Mouse (Mus musculus): Measurements from ENCODE around the gene Dock9. TPM values are rescaled to one million over a fixed set of nuclear protein-coding genes. Genes with fewer than 3 reads are reported as not detected.

Dock9 gene
- polyA plus RNA-seq, 1 experiment from 2014 or later = 4.1 TPM

DNA sequence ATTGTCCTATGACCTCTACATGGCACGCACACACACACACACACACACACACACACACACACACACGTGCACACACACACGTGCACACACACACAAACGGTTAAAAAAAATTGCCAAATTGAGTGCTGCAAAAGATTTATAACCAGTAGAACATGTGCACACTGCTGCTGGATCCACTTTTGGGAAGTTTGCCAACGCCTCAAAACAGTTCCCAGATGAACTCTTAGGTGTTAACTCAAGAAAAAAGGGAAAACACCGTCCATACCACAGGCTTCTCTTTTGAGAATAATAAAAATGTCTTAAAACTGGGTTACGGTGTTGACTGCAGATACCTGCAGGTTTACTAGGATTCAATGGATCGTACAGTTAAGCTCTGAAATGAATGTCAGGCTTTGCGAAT, 48.0 kb downstream of the Dock9 start:
- 92% methylated on average over 9 of the region's 9 CpGs for WGBS
- Histone ChIP-seq H3K27me3 (replicated peaks; ENCODE audit: low read depth, poor library complexity, severe bottlenecking) (no peaks in the 10 kb centered on the region), H3K4me1 (no peaks in the 10 kb centered on the region; the same call in 1 of the 2 replicates), H3K9me3 (no peaks in the 10 kb centered on the region), H3K36me3 (replicated peaks) (no peaks in the 10 kb centered on the region), H3K4me3 (no peak overlapping the region), H3K27ac (replicated peaks) (no peak overlapping the region)
- DNase-seq (ENCODE audit: low spot score) = no peak

DNA sequence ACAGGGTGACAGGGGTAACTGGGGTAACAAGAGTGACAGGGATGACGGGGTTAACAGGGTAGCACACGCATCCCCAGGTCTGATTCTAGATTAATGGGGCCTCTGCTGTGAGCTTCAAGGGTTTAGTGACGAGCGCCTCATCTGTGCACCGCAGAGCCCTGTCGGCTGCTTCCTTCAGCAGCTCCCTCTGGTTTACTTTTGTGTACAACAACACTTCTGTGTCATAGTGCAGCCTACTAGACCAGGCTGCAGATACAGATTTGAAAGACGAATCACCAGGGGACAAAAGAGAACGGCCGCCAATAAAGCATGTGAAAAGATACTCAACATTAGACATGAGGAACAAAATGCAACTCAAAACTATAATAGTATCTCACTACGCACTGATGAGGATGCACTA, 48.6 kb downstream of the Dock9 start:
- 88% methylated on average over 10 of the region's 10 CpGs for WGBS
- no peak overlapping the region for H3K4me3 ChIP-seq

DNA sequence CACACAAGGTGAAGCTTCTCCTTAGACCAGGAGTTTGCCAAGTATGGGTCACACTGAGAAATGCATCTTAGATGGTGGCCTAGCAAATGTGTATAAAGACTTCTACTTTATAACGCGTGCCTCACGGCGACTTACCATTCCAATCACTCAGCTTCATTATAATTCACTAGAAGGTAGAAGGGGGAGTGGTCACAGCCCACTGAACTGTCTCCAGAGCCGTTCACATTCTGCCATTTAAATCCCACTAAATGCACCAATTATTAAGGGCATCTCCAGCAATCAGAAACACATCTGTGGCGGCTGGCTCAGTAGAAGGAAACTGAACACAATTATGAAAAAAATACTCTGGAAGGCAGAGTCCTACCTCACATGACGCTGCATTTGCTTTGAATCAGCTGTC, 50.3 kb downstream of the Dock9 start:
- H3K4me1 ChIP-seq = peaks cover 6% of the 10 kb centered on the region
- H3K4me3 ChIP-seq = no peak overlapping the region
- 88% methylated on average over 7 of the region's 7 CpGs for WGBS
- no peak overlapping the region for H3K27ac ChIP-seq (replicated peaks)
- no peak for DNase-seq (ENCODE audit: low spot score)
- H3K9me3 ChIP-seq = no peaks in the 10 kb centered on the region
- H3K27me3 ChIP-seq (replicated peaks; ENCODE audit: low read depth, poor library complexity, severe bottlenecking) = no peaks in the 10 kb centered on the region
- no peaks in the 10 kb centered on the region for H3K36me3 ChIP-seq (replicated peaks)

More for the DNA sequence above, 48.6 kb downstream of the Dock9 start:
- peaks cover under 1% of the 10 kb centered on the region for H3K4me1 ChIP-seq
- DNase-seq (ENCODE audit: low spot score) = no peak
- H3K9me3 ChIP-seq = no peaks in the 10 kb centered on the region
- H3K36me3 ChIP-seq (replicated peaks) = no peaks in the 10 kb centered on the region
- no peak overlapping the region for H3K27ac ChIP-seq (replicated peaks)
- no peaks in the 10 kb centered on the region for H3K27me3 ChIP-seq (replicated peaks; ENCODE audit: low read depth, poor library complexity, severe bottlenecking)

DNA sequence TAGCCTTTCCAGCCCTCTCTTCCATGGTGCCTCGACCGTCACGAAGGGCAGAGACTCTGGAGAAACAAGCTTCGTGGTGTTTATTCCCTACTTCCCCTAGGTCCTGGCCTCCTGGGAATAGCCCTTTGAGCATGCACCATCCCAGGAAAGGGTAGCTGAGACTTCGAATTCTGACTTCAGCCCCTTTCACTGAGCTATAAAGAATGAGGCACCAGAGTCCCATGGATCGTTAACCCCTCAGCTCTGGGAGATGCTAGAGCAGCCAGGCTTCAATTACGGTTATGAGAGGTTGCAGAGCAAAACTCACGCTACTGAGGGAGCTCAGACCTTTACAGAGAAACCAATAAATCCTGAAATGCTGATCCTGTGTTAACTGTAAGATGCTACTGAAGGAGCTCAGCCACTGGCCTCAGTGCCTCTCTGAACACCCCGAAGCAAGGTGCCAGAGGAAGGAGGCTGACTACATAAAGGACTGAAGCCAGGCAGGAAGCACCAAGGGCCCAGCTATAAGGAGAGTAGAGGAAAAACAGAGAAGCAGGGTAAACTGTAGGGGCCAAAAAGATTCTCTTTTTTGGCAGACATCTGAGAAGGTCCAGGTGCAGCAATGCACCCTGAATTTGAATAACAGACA, 53.7 kb downstream of the Dock9 start:
- no peak overlapping the region for H3K27ac ChIP-seq (replicated peaks)
- no peaks in the 10 kb centered on the region for H3K27me3 ChIP-seq (replicated peaks; ENCODE audit: low read depth, poor library complexity, severe bottlenecking)
- no peak for DNase-seq (ENCODE audit: low spot score)
- peaks cover 6% of the 10 kb centered on the region; the same call in 1 of the 2 replicates for H3K4me1 ChIP-seq
- H3K36me3 ChIP-seq (replicated peaks) = no peaks in the 10 kb centered on the region
- WGBS = 73% methylated on average over 9 of the region's 9 CpGs
- H3K9me3 ChIP-seq = no peaks in the 10 kb centered on the region
- no peak overlapping the region for H3K4me3 ChIP-seq

DNA sequence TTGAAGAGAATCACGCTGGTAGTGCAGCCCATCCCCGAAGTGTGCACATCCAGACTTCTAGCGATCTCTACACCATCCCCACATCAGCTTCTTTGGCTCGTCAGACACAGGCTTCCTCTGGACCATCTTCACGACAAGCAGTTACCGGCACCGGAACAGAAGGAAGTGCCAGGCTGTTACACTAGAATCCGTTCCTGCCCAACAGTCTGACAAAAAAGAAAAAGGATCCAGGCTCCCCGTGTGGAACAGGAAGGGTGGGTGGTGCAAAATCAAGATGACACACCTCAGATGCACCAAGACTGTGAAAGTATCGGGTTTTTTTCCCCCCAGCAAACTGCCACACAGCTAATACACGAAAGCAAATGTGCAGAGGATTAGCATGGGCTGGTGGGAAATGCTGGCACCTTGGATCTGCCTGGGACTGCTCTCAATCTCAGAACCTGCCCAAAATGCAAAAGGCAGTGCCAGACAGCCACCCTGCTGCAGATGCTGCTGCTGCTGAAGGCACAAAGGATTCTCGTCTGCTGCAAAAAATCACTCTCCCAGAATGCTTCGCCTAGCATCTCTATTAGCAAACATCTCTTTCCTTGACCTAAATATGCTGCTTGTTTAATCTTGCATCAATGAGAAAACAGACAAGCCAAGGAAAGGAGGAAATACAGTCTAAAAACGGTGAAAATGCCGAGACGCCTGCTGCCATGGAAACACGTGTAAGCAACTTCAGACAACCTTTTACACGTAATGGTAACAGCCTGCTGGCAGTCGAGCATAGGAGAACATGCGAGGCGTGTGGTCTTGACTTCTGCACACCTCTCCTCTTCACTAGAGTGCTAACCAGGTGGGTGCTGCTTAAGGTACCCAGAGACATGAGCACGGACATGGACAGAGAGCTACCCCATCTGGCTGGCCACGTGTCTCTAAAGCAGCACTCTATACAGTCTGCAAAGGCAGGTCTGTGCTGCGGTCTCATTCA, 58.9 kb downstream of the Dock9 start:
- H3K9me3 ChIP-seq = no peaks in the 10 kb centered on the region
- H3K27ac ChIP-seq (replicated peaks) = 0 out of 2 replicates have a peak overlapping the region, but pooled peaks have one; percentile 14
- no peak for DNase-seq (ENCODE audit: low spot score)
- no peaks in the 10 kb centered on the region for H3K27me3 ChIP-seq (replicated peaks; ENCODE audit: low read depth, poor library complexity, severe bottlenecking)
- H3K4me3 ChIP-seq = no peak overlapping the region
- H3K4me1 ChIP-seq = peaks cover 8% of the 10 kb centered on the region; the same call in 1 of the 2 replicates
- no peaks in the 10 kb centered on the region for H3K36me3 ChIP-seq (replicated peaks)
- WGBS = 75% methylated on average over 24 of the region's 24 CpGs

DNA sequence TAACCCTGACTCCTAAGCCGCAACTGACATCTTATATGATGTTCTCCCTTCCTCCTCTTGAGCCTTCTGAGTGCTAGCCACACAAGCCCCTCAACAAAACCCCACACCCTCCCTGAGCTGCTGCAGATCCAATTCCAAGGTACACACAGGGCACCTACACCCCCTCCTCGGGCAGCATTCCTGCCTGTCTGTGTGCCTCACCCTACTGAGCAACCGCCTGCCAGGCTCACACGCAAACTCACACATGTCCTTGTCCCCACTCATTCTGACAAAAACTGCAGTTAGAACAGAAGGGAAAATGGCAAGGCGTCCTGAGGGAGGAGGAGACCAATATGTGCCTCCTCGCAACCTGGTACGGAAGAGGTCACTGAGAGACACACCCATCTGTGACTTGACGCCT, 60.4 kb downstream of the Dock9 start:
- H3K4me1 ChIP-seq = peaks cover 8% of the 10 kb centered on the region; the same call in 1 of the 2 replicates
- no peak overlapping the region for H3K4me3 ChIP-seq

DNA sequence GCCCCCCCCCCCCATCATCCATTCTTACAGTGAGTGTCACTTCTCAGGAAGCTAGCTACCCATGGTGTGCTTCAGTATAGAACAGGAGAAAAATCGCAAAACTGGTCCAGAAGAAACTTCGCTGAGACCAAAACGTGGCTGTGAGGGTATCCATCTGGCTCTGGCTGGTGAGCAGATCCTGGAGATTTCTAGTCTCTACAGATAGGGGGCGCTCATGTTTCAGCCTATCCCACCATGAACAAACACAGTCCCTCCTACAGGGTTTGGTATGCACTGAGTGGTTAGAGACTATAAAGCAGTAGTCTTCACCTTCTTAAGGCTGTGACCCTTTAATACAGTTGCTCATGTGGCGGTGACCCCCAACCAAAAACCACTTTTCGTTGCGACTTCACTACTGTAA, 62.0 kb downstream of the Dock9 start:
- Histone ChIP-seq H3K9me3 (no peaks in the 10 kb centered on the region), H3K4me3 (no peak overlapping the region), H3K4me1 (peaks cover 19% of the 10 kb centered on the region), H3K27me3 (replicated peaks; ENCODE audit: low read depth, poor library complexity, severe bottlenecking) (no peaks in the 10 kb centered on the region), H3K36me3 (replicated peaks) (no peaks in the 10 kb centered on the region), H3K27ac (replicated peaks) (no peak overlapping the region)
- DNase-seq (ENCODE audit: low spot score) = no peak
- 66% methylated on average over 7 of the region's 7 CpGs for WGBS

More for the DNA sequence above, 60.4 kb downstream of the Dock9 start:
- Histone ChIP-seq H3K27me3 (replicated peaks; ENCODE audit: low read depth, poor library complexity, severe bottlenecking) (no peaks in the 10 kb centered on the region), H3K27ac (replicated peaks) (no peak overlapping the region), H3K36me3 (replicated peaks) (no peaks in the 10 kb centered on the region), H3K9me3 (no peaks in the 10 kb centered on the region)
- DNase-seq (ENCODE audit: low spot score) = no peak
- 89% methylated on average over 8 of the region's 8 CpGs for WGBS

DNA sequence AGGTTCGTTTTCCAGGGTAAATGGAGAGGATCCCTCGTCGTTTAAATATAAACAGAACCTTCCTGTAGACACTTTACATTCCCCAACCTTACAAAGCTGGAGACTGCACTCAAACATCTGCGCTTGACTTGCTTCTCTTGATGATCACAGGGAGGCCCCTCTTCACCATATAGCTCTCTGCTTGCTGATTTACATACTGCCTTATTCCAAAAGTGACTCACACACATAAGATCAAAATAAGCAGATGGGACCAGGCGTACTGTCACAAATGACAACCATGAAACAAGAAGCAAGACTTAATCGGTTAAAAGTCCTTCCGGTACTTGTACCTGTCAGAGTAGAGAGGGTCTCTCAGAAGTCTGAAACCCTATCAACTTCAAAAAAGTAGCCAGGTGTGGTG, 63.4 kb downstream of the Dock9 start:
- 82% methylated on average over 7 of the region's 7 CpGs for WGBS
- no peaks in the 10 kb centered on the region for H3K9me3 ChIP-seq

DNA sequence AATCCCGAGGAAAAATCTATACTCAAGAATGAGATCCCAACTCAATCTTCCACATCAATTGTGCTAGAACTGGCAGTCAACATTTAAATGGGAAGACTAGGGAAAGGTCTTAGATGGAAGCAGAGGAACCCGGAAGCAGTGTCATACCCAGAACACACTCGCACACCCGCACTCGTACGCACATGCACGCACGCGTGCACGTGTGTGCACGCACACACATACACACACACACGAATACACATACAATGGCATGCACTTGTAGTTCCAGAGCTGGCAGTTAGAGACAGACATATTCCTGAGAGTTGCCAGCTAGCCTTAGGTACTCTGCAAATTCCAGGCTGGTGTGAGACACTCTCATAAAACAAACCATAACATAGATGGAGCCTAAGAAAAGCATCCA, 63.9 kb downstream of the Dock9 start:
- Histone ChIP-seq H3K9me3 (no peaks in the 10 kb centered on the region), H3K36me3 (replicated peaks) (no peaks in the 10 kb centered on the region), H3K4me3 (no peak overlapping the region), H3K27ac (replicated peaks) (no peak overlapping the region), H3K4me1 (peaks cover 18% of the 10 kb centered on the region), H3K27me3 (replicated peaks; ENCODE audit: low read depth, poor library complexity, severe bottlenecking) (no peaks in the 10 kb centered on the region)
- WGBS = 96% methylated on average over 12 of the region's 12 CpGs
- DNase-seq (ENCODE audit: low spot score) = no peak

More for the DNA sequence above, 63.4 kb downstream of the Dock9 start:
- H3K27me3 ChIP-seq (replicated peaks; ENCODE audit: low read depth, poor library complexity, severe bottlenecking) = no peaks in the 10 kb centered on the region
- no peak for DNase-seq (ENCODE audit: low spot score)
- H3K4me3 ChIP-seq = no peak overlapping the region
- H3K36me3 ChIP-seq (replicated peaks) = no peaks in the 10 kb centered on the region
- no peak overlapping the region for H3K27ac ChIP-seq (replicated peaks)
- peaks cover 19% of the 10 kb centered on the region for H3K4me1 ChIP-seq

DNA sequence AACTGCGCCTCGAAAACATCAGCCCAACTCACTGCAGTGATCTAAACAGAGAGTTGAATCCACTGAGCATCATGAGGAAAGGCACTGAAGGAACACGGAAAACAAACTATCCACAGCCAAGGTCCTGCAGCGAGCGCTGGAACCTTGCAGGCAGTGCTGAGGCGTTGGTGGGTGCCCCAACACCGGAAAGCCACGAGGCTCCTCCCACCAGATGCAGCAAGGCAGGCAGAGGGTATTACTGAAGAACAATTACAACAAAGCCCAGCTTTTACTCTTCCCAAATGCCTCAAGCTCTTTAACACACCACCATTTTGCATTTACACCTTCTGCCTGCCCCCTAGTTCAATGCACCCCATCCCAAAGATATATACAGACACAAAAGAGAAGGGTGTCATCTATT, 65.4 kb downstream of the Dock9 start:
- Histone ChIP-seq H3K36me3 (replicated peaks) (no peaks in the 10 kb centered on the region), H3K27ac (replicated peaks) (peak overlapping the region; percentile 66), H3K27me3 (replicated peaks; ENCODE audit: low read depth, poor library complexity, severe bottlenecking) (no peaks in the 10 kb centered on the region), H3K4me1 (peaks cover 15% of the 10 kb centered on the region), H3K4me3 (peak overlapping the region; percentile 34), H3K9me3 (no peaks in the 10 kb centered on the region)
- peak; percentile 13 for DNase-seq (ENCODE audit: low spot score)
- 10% methylated on average over 8 of the region's 8 CpGs for WGBS

DNA sequence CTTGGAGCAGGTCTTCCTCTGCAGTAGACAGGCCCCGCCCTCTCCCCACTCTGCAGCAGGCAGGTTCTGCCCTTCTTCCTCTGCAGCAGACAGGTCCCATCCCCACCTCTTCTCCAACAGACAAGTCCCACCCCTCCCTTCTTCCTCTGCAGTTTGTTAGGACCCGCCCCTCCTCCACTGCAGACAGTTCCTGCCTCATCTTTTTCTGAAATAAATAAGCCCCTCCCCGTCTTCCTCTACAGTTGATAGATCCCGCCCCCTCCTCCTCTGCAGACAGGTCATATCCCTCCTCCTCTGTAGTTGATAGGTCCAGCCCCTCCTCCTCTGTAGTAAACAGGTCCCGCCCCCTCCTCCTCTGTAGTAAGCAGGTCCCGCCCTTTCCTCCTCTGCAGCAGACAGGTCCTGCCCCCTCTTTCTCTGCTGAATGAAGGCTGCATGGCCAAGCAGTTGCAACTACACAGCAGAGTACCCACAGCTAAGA, 65.9 kb downstream of the Dock9 start:
- peak; percentile 64 for DNase-seq (ENCODE audit: low spot score)
- Histone ChIP-seq H3K36me3 (replicated peaks) (no peaks in the 10 kb centered on the region), H3K27ac (replicated peaks) (peak overlapping the region; percentile 66), H3K4me3 (peak overlapping the region; percentile 34), H3K9me3 (no peaks in the 10 kb centered on the region), H3K4me1 (peaks cover 15% of the 10 kb centered on the region), H3K27me3 (replicated peaks; ENCODE audit: low read depth, poor library complexity, severe bottlenecking) (no peaks in the 10 kb centered on the region)
- WGBS = 18% methylated on average over 6 of the region's 6 CpGs

DNA sequence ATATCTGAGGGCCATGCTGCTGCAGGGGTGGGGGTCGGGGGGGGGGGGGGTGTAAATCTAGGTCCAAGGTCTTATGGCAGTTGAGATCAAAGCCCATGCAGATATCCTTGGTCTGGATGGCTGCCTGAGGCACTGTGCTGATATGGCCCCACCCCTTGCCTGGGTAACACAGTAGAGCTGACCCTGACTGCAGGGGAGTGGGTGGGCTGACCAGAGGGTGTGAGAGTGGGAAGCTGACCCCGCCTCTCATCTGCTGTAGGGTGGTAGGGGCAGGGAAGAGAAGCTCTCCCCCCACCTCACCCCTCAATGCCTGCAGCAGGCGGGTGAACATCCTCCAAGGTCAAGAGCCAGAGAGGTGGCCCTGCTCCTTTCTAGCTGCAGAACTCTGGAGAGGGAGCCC, 66.7 kb downstream of the Dock9 start:
- no peaks in the 10 kb centered on the region for H3K9me3 ChIP-seq
- H3K36me3 ChIP-seq (replicated peaks) = no peaks in the 10 kb centered on the region
- DNase-seq (ENCODE audit: low spot score) = no peak
- H3K27ac ChIP-seq (replicated peaks) = peak overlapping the region; percentile 10; the same call in 1 of the 2 replicates
- H3K4me1 ChIP-seq = peaks cover 15% of the 10 kb centered on the region
- 82% methylated on average over 3 of the region's 3 CpGs for WGBS
- H3K27me3 ChIP-seq (replicated peaks; ENCODE audit: low read depth, poor library complexity, severe bottlenecking) = no peaks in the 10 kb centered on the region
- H3K4me3 ChIP-seq = no peak overlapping the region
